Mouse (Mus musculus) adrenal gland, adult (tissue): Measurements from ENCODE around the gene Gm20388.

ENCODE experiments used
- DNase-seq, 2 experiments: peaks; one replicate each; pipeline ENCODE4 v3.0.0; 2022 to 2023; ENCODE audit warnings: low spot score in 1 of 2; ENCODE audit not compliant: inconsistent age in 2 of 2

Gene Gm20388

GRCm38 (mm10) chr8:124106328-124107195 lies 4195.9 kb downstream of the Gm20388 start:
- no peak for DNase-seq

- no peak for DNase-seq
Observed at GRCm38 (mm10) chr8:124113108-124113507, 4202.5 kb downstream of the Gm20388 start.

- no peak for DNase-seq
Observed at GRCm38 (mm10) chr8:124125241-124125640, 4214.6 kb downstream of the Gm20388 start.

- no peak for DNase-seq
Observed at GRCm38 (mm10) chr8:124137261-124137660, 4226.6 kb downstream of the Gm20388 start.

- peak; percentile 56 to 77 for DNase-seq
Observed at GRCm38 (mm10) chr8:124140211-124140790, 4229.7 kb downstream of the Gm20388 start.

GRCm38 (mm10) chr8:124140868-124141431 lies 4230.3 kb downstream of the Gm20388 start:
- DNase-seq, result peak in 1 of 2 experiments; percentile 15

GRCm38 (mm10) chr8:124141681-124142391 lies 4231.2 kb downstream of the Gm20388 start:
- peak; percentile 78 to 82 for DNase-seq

- no peak for DNase-seq
Observed at GRCm38 (mm10) chr8:124143003-124143402, 4232.4 kb downstream of the Gm20388 start.

GRCm38 (mm10) chr8:124143871-124144618 lies 4233.4 kb downstream of the Gm20388 start:
- no peak for DNase-seq

GRCm38 (mm10) chr8:124144619-124144980 lies 4234.0 kb downstream of the Gm20388 start:
- DNase-seq, result no peak

- no peak for DNase-seq
Observed at GRCm38 (mm10) chr8:124146286-124146685, 4235.6 kb downstream of the Gm20388 start.

GRCm38 (mm10) chr8:124150009-124150408 lies 4239.4 kb downstream of the Gm20388 start:
- DNase-seq, result no peak

- no peak for DNase-seq
Observed at GRCm38 (mm10) chr8:124150536-124150935, 4239.9 kb downstream of the Gm20388 start.

GRCm38 (mm10) chr8:124151881-124152280 lies 4241.2 kb downstream of the Gm20388 start:
- no peak for DNase-seq

- DNase-seq, result no peak
Observed at GRCm38 (mm10) chr8:124152771-124153170, 4242.1 kb downstream of the Gm20388 start.

- no peak for DNase-seq
Observed at GRCm38 (mm10) chr8:124156324-124156723, 4245.7 kb downstream of the Gm20388 start.

- DNase-seq, result no peak
Observed at GRCm38 (mm10) chr8:124161683-124162082, 4251.0 kb downstream of the Gm20388 start.

GRCm38 (mm10) chr8:124163258-124163657 lies 4252.6 kb downstream of the Gm20388 start:
- no peak for DNase-seq

GRCm38 (mm10) chr8:124169749-124170148 lies 4259.1 kb downstream of the Gm20388 start:
- DNase-seq, result no peak

- no peak for DNase-seq
Observed at GRCm38 (mm10) chr8:124170671-124171070, 4260.0 kb downstream of the Gm20388 start.
